In genomic region chr2:74063302-74063701, GRCm38 (mm10) we compare ENCODE assay signal across 16 mouse cellular contexts.
DNase-seq lines count a peak whose midpoint lies in the region; ATAC-seq and TF ChIP-seq lines count a peak whose summit lies in the region.
"Had no signal": no experiment of that assay in that cellular context is flagged by ENCODE, and none has a peak within 500 bp of the region (broad histone marks: within the 10 kb centered on the region; RNA-seq: fewer than 3 reads in every experiment).

No protein-coding gene starts in this region.

- H3K27me3 ChIP-seq in hindbrain, embryonic 12.5 days, result peaks cover 7% of the 10 kb centered on the region; the same call in 1 of the 2 replicates
- no peaks in the 10 kb centered on the region for H3K27me3 ChIP-seq in hindbrain, embryonic 11.5 days (ENCODE audit: control insufficient read depth, insufficient read depth, low read length)
- 0 out of 2 replicates have a peak, but pooled peaks cover 6% of the 10 kb centered on the region for H3K27me3 ChIP-seq in forebrain, embryonic 15.5 days
- H3K27me3 ChIP-seq in hindbrain, postnatal 0 days (ENCODE audit: insufficient read depth, low read length), result no peaks in the 10 kb centered on the region
- peaks cover 17% of the 10 kb centered on the region for H3K27me3 ChIP-seq in neural tube, embryonic 13.5 days
- H3K27me3 ChIP-seq: CH12.LX had no signal

- peak overlapping the region; percentile 37; the same call in 1 of the 2 replicates for H3K4me2 ChIP-seq in hindbrain, embryonic 12.5 days (replicated peaks)
- no peak overlapping the region for H3K4me2 ChIP-seq in hindbrain, embryonic 11.5 days (replicated peaks; ENCODE audit: low read depth, low read length)
- H3K4me2 ChIP-seq in forebrain, embryonic 15.5 days (replicated peaks), result peak overlapping the region; percentile 42
- peak overlapping the region; percentile 58 for H3K4me2 ChIP-seq in hindbrain, postnatal 0 days (ENCODE audit: low read depth, low read length)
- peak overlapping the region; percentile 45 for H3K4me2 ChIP-seq in neural tube, embryonic 13.5 days
- H3K4me2 ChIP-seq: embryonic facial prominence, embryonic 15.5 days; heart, embryonic 11.5 days; liver, embryonic 13.5 days; lung, embryonic 14.5 days had no signal

- no peak overlapping the region for H3K4me3 ChIP-seq in hindbrain, embryonic 12.5 days
- H3K4me3 ChIP-seq in hindbrain, embryonic 11.5 days (ENCODE audit: low read depth, low read length), result no peak overlapping the region
- H3K4me3 ChIP-seq in forebrain, embryonic 15.5 days, result no peak overlapping the region; the same call in 1 of the 2 replicates
- peak overlapping the region; percentile 30 for H3K4me3 ChIP-seq in hindbrain, postnatal 0 days (ENCODE audit: low read length)
- H3K4me3 ChIP-seq in neural tube, embryonic 13.5 days, result peak overlapping the region; percentile 7; the same call in 1 of the 2 replicates
- H3K4me3 ChIP-seq: embryonic facial prominence, embryonic 15.5 days; liver, embryonic 13.5 days had no signal

- no peak for DNase-seq in hindbrain, embryonic 11.5 days (ENCODE audit: low spot score)
- no peak for DNase-seq in hindbrain, postnatal 0 days (ENCODE audit: low spot score)
- DNase-seq in kidney, adult 11 months, result no peak
- DNase-seq in kidney, postnatal 36 days, result no peak
- DNase-seq: adrenal gland, postnatal 36 days; kidney, adult 8-10 months; kidney, postnatal 14 days; liver, embryonic 13.5 days; thymus, postnatal 25 days had no signal

- H3K36me3 ChIP-seq in hindbrain, embryonic 12.5 days, result no peaks in the 10 kb centered on the region
- H3K36me3 ChIP-seq in hindbrain, embryonic 11.5 days (ENCODE audit: control insufficient read depth, insufficient read depth, low read length), result no peaks in the 10 kb centered on the region
- H3K36me3 ChIP-seq in forebrain, embryonic 15.5 days, result no peaks in the 10 kb centered on the region
- H3K36me3 ChIP-seq in hindbrain, postnatal 0 days (ENCODE audit: insufficient read depth, low read length), result no peaks in the 10 kb centered on the region
- H3K36me3 ChIP-seq in neural tube, embryonic 13.5 days, result no peaks in the 10 kb centered on the region
- H3K36me3 ChIP-seq: embryonic facial prominence, embryonic 15.5 days; liver, embryonic 13.5 days had no signal

- no peaks in the 10 kb centered on the region for H3K9me3 ChIP-seq in hindbrain, embryonic 12.5 days (replicated peaks)
- H3K9me3 ChIP-seq in hindbrain, embryonic 11.5 days (ENCODE audit: control insufficient read depth, low read length), result no peaks in the 10 kb centered on the region
- H3K9me3 ChIP-seq in forebrain, embryonic 15.5 days, result no peaks in the 10 kb centered on the region
- H3K9me3 ChIP-seq in hindbrain, postnatal 0 days (ENCODE audit: low read length), result no peaks in the 10 kb centered on the region
- no peaks in the 10 kb centered on the region for H3K9me3 ChIP-seq in neural tube, embryonic 13.5 days
- H3K9me3 ChIP-seq: embryonic facial prominence, embryonic 15.5 days; liver, embryonic 13.5 days had no signal

- H3K27ac ChIP-seq in hindbrain, embryonic 12.5 days, result peak overlapping the region; percentile 66
- no peak overlapping the region for H3K27ac ChIP-seq in hindbrain, embryonic 11.5 days (ENCODE audit: low read depth, low read length)
- H3K27ac ChIP-seq in forebrain, embryonic 15.5 days (replicated peaks), result 0 out of 2 replicates have a peak overlapping the region, but pooled peaks have one; percentile 18
- 0 out of 2 replicates have a peak overlapping the region, but pooled peaks have one; percentile 69 for H3K27ac ChIP-seq in hindbrain, postnatal 0 days
- peak overlapping the region; percentile 64 for H3K27ac ChIP-seq in neural tube, embryonic 13.5 days (replicated peaks)
- H3K27ac ChIP-seq: embryonic facial prominence, embryonic 15.5 days; liver, embryonic 13.5 days had no signal

- H3K4me1 ChIP-seq in hindbrain, embryonic 12.5 days, result 0 out of 2 replicates have a peak, but pooled peaks cover 5% of the 10 kb centered on the region
- no peaks in the 10 kb centered on the region; the same call in 1 of the 2 replicates for H3K4me1 ChIP-seq in hindbrain, embryonic 11.5 days (replicated peaks; ENCODE audit: control insufficient read depth, insufficient read depth, low read length)
- H3K4me1 ChIP-seq in forebrain, embryonic 15.5 days, result peaks cover 24% of the 10 kb centered on the region
- no peaks in the 10 kb centered on the region for H3K4me1 ChIP-seq in hindbrain, postnatal 0 days (ENCODE audit: insufficient read depth, low read length)
- peaks cover 38% of the 10 kb centered on the region for H3K4me1 ChIP-seq in neural tube, embryonic 13.5 days (replicated peaks)
- H3K4me1 ChIP-seq: embryonic facial prominence, embryonic 15.5 days; liver, embryonic 13.5 days had no signal

- no peak overlapping the region for H3K9ac ChIP-seq in hindbrain, embryonic 12.5 days
- H3K9ac ChIP-seq in hindbrain, embryonic 11.5 days (ENCODE audit: low read depth, low read length), result no peak overlapping the region
- peak overlapping the region; percentile 7; the same call in 1 of the 2 replicates for H3K9ac ChIP-seq in forebrain, embryonic 15.5 days (replicated peaks)
- H3K9ac ChIP-seq in hindbrain, postnatal 0 days (replicated peaks; ENCODE audit: low read length), result no peak overlapping the region; the same call in 1 of the 2 replicates
- H3K9ac ChIP-seq in neural tube, embryonic 13.5 days, result peak overlapping the region; percentile 27
- H3K9ac ChIP-seq: embryonic facial prominence, embryonic 15.5 days; liver, embryonic 13.5 days; lung, embryonic 14.5 days had no signal

- 70% methylated on average over 4 of the region's 4 CpGs for WGBS in hindbrain, embryonic 12.5 days
- 80% methylated on average over 4 of the region's 4 CpGs for WGBS in hindbrain, embryonic 11.5 days
- 36% methylated on average over 4 of the region's 4 CpGs for WGBS in forebrain, embryonic 15.5 days
- WGBS in hindbrain, postnatal 0 days, result 49% methylated on average over 4 of the region's 4 CpGs
- WGBS in neural tube, embryonic 13.5 days, result 25% methylated on average over 4 of the region's 4 CpGs

- TF ChIP-seq CTCF in hindbrain, postnatal 0 days (IDR thresholded peaks at IDR 0.05; ENCODE audit: low read depth), result no peak

- no peak for ATAC-seq in hindbrain, embryonic 12.5 days (ENCODE audit: low FRiP score)
- no peak for ATAC-seq in hindbrain, embryonic 11.5 days (ENCODE audit: low FRiP score)
- ATAC-seq in forebrain, embryonic 15.5 days (replicated peaks), result no peak
- ATAC-seq in hindbrain, postnatal 0 days, result no peak
- no peak for ATAC-seq in neural tube, embryonic 13.5 days (ENCODE audit: low read depth)

Comparison
In these comparisons a context has a peak if more than half of its experiments do, and no peak if none do; other contexts are left out.
1. H3K4me3 ChIP-seq: peak in hindbrain, postnatal 0 days (single experiment) and neural tube, embryonic 13.5 days (single experiment); none in hindbrain, embryonic 12.5 days (single experiment), hindbrain, embryonic 11.5 days (single experiment) and forebrain, embryonic 15.5 days (single experiment).
2. H3K9ac ChIP-seq: peak in forebrain, embryonic 15.5 days (single experiment) and neural tube, embryonic 13.5 days (single experiment); none in hindbrain, embryonic 12.5 days (single experiment), hindbrain, embryonic 11.5 days (single experiment) and hindbrain, postnatal 0 days (single experiment).